Comparison of ENCODE assay signal across 8 mouse cellular contexts in genomic region chr11:120098588-120099511, GRCm38 (mm10). TPM values are rescaled to one million over a fixed set of nuclear protein-coding genes. Genes with fewer than 3 reads are reported as not detected.
A peak's percentile ranks its signal among the peaks of the same experiment; 100 is the strongest.
DNase-seq lines count a peak whose midpoint lies in the region; ATAC-seq and TF ChIP-seq lines count a peak whose summit lies in the region.

TSS of gene Tepsin (minus strand) at chr11:120098731.
TSS of gene Ndufaf8 (plus strand) at chr11:120098928.

- TF ChIP-seq POLR2A in bone marrow macrophage, adult 2 months (IDR thresholded peaks at IDR 0.05; ENCODE audit: borderline replicate concordance, low read depth, low read length) = no peak
- peak; percentile 60 for TF ChIP-seq POLR2A in embryonic fibroblast, embryonic 13.5 days (IDR thresholded peaks at IDR 0.05; ENCODE audit: low read depth, low read length)

- H3K36me3 ChIP-seq in kidney, embryonic 14.5 days (ENCODE audit: control insufficient read depth, insufficient read depth, low read length) = peaks cover 25% of the 10 kb centered on the region
- peaks cover 34% of the 10 kb centered on the region for H3K36me3 ChIP-seq in limb, embryonic 15.5 days

- peak within 1 kb of the TSS; percentile 70 for H3K27ac ChIP-seq in bone marrow macrophage, adult 2 months (ENCODE audit: insufficient read depth, low read depth, low read length)
- peak within 1 kb of the TSS; percentile 63 for H3K27ac ChIP-seq in embryonic fibroblast, embryonic 13.5 days (ENCODE audit: insufficient read depth, low read length)
- H3K27ac ChIP-seq in kidney, embryonic 14.5 days (ENCODE audit: low read depth, low read length) = peak within 1 kb of the TSS; percentile 93
- H3K27ac ChIP-seq in limb, embryonic 15.5 days = peak within 1 kb of the TSS; percentile 96

- peak; percentile 96 for ATAC-seq in kidney, embryonic 14.5 days (ENCODE audit: low FRiP score, low TSS enrichment)
- ATAC-seq in limb, embryonic 15.5 days (ENCODE audit: insufficient number of reproducible peaks, low FRiP score, low TSS enrichment, low read depth) = peak; percentile 99

- H3K9ac ChIP-seq in kidney, embryonic 14.5 days (ENCODE audit: low read depth, low read length) = peak within 1 kb of the TSS; percentile 86
- H3K9ac ChIP-seq in limb, embryonic 15.5 days = peak within 1 kb of the TSS; percentile 84

- H3K9me3 ChIP-seq in kidney, embryonic 14.5 days (ENCODE audit: control insufficient read depth, low read length) = no peaks in the 10 kb centered on the region
- H3K9me3 ChIP-seq in limb, embryonic 15.5 days = no peaks in the 10 kb centered on the region

- DNase-seq in A20 (ENCODE audit: low read depth, low spot score) = peak; percentile 100
- peak; percentile 100 for DNase-seq in heart, adult 9 months (ENCODE audit: low spot score in 2 of 2)
- peak; percentile 98 to 100 for DNase-seq in monocyte, adult 2 months (ENCODE audit: low read depth in 1 of 2, low spot score in 2 of 2)
- DNase-seq in spleen, postnatal 36 days (ENCODE audit: low spot score in 2 of 2) = peak; percentile 97 to 98

- peak within 1 kb of the TSS; percentile 87 for H3K4me2 ChIP-seq in kidney, embryonic 14.5 days (replicated peaks; ENCODE audit: low read depth, low read length)
- H3K4me2 ChIP-seq in limb, embryonic 15.5 days = peak within 1 kb of the TSS; percentile 91

- H3K27me3 ChIP-seq in kidney, embryonic 14.5 days (ENCODE audit: control insufficient read depth, insufficient read depth, low read length) = no peaks in the 10 kb centered on the region
- no peaks in the 10 kb centered on the region for H3K27me3 ChIP-seq in limb, embryonic 15.5 days

- TF ChIP-seq CTCF in bone marrow macrophage, adult 2 months (IDR thresholded peaks at IDR 0.05; ENCODE audit: low read depth, low read length) = no peak
- TF ChIP-seq CTCF in embryonic fibroblast, embryonic 13.5 days (IDR thresholded peaks at IDR 0.05; ENCODE audit: borderline replicate concordance, insufficient read depth, low read length) = no peak

- peak within 1 kb of the TSS; percentile 82 for H3K4me3 ChIP-seq in bone marrow macrophage, adult 2 months (ENCODE audit: insufficient read depth, low read length)
- peak within 1 kb of the TSS; percentile 70 for H3K4me3 ChIP-seq in embryonic fibroblast, embryonic 13.5 days (ENCODE audit: insufficient read depth, low read length)
- peak within 1 kb of the TSS; percentile 81 for H3K4me3 ChIP-seq in kidney, embryonic 14.5 days (ENCODE audit: low read length)
- H3K4me3 ChIP-seq in limb, embryonic 15.5 days = peak within 1 kb of the TSS; percentile 91

- H3K4me1 ChIP-seq in bone marrow macrophage, adult 2 months (ENCODE audit: control insufficient read depth, insufficient read depth, low read length) = peaks cover 9% of the 10 kb centered on the region
- H3K4me1 ChIP-seq in embryonic fibroblast, embryonic 13.5 days (ENCODE audit: control insufficient read depth, insufficient read depth, low read length) = peaks cover 5% of the 10 kb centered on the region; the same call in 1 of the 2 replicates
- H3K4me1 ChIP-seq in kidney, embryonic 14.5 days (ENCODE audit: control insufficient read depth, insufficient read depth, low read length) = peaks cover 15% of the 10 kb centered on the region
- peaks cover 21% of the 10 kb centered on the region for H3K4me1 ChIP-seq in limb, embryonic 15.5 days

- WGBS in kidney, embryonic 14.5 days = under 1% methylated on average over 77 of the region's 77 CpGs
- under 1% methylated on average over 77 of the region's 77 CpGs for WGBS in limb, embryonic 15.5 days

RNA-seq across cellular contexts. Expression of gene Tepsin, which starts in this region (rescaled TPM):
- polyA plus RNA-seq in bone marrow macrophage, adult 2 months (2012; ENCODE audit: insufficient read depth, insufficient read length, missing spikeins) = 20.2 and 21.8 TPM in 2 replicates
- polyA plus RNA-seq in embryonic fibroblast, embryonic 13.5 days (2011; ENCODE audit: insufficient read length, low read depth, missing spikeins) = 12.2 and 13.1 TPM in 2 replicates
- polyA plus RNA-seq in kidney, embryonic 14.5 days (2014; fragmentation: Nextera tagmentation; extraction: Ambion mirVana) = 12.2 and 15.6 TPM in 2 replicates
- 17.8 TPM in 2 replicates for polyA plus RNA-seq in limb, embryonic 15.5 days (2015; fragmentation: Nextera tagmentation; extraction: Ambion mirVana)

RNA-seq across cellular contexts. Expression of gene Ndufaf8, which starts in this region (rescaled TPM):
- 21.1 and 37.7 TPM in 2 replicates for polyA plus RNA-seq in bone marrow macrophage, adult 2 months (2012; ENCODE audit: insufficient read depth, insufficient read length, missing spikeins)
- polyA plus RNA-seq in embryonic fibroblast, embryonic 13.5 days (2011; ENCODE audit: insufficient read length, low read depth, missing spikeins) = 18.0 and 20.3 TPM in 2 replicates
- 97.3 and 115 TPM in 2 replicates for polyA plus RNA-seq in kidney, embryonic 14.5 days (2014; fragmentation: Nextera tagmentation; extraction: Ambion mirVana)
- 67.0 and 76.6 TPM in 2 replicates for polyA plus RNA-seq in limb, embryonic 15.5 days (2015; fragmentation: Nextera tagmentation; extraction: Ambion mirVana)

Comparison
In these comparisons a context has a peak if more than half of its experiments do, and no peak if none do; other contexts are left out.
1. Peak in every context shown above with its lines: DNase-seq, ATAC-seq, H3K4me3 ChIP-seq and H3K27ac ChIP-seq.